Mouse (Mus musculus): Measurements from ENCODE around the gene Jarid2.

GRCm38 (mm10) chr13:44717838-44718237 lies 11.4 kb upstream of the Jarid2 start:
- TF ChIP-seq TAL1 (IDR thresholded peaks at IDR 0.05; ENCODE audit: low read length): no peak
- TF ChIP-seq GATA1 (IDR thresholded peaks at IDR 0.05; ENCODE audit: low read length): no peak

Data from erythroblast, embryonic 14.5 days (primary cell).